Mouse (Mus musculus) lung, postnatal 14 days (tissue): ENCODE data around the gene Wipf1.

Experiments used
- DNase-seq: peaks from one replicate; pipeline ENCODE4 v3.0.0; 2021

The Wipf1 gene

GRCm38 (mm10) chr2:73466481-73466880 lies 63.1 kb downstream of the Wipf1 start:
- DNase-seq, result no peak

- DNase-seq, result peak; percentile 47
Observed at GRCm38 (mm10) chr2:73463431-73464194, 65.9 kb downstream of the Wipf1 start.

- DNase-seq, result no peak
Observed at GRCm38 (mm10) chr2:73462757-73463339, 66.7 kb downstream of the Wipf1 start.

- DNase-seq, result no peak
Observed at GRCm38 (mm10) chr2:73462265-73462664, 67.3 kb downstream of the Wipf1 start.

GRCm38 (mm10) chr2:73460168-73460567 lies 69.4 kb downstream of the Wipf1 start:
- no peak for DNase-seq

- no peak for DNase-seq
Observed at GRCm38 (mm10) chr2:73459607-73460153, 69.9 kb downstream of the Wipf1 start.

GRCm38 (mm10) chr2:73456886-73457285 lies 72.6 kb downstream of the Wipf1 start:
- DNase-seq, result no peak

GRCm38 (mm10) chr2:73456154-73456553 lies 73.4 kb downstream of the Wipf1 start:
- DNase-seq, result no peak

GRCm38 (mm10) chr2:73455541-73455940 lies 74.0 kb downstream of the Wipf1 start:
- DNase-seq, result no peak

GRCm38 (mm10) chr2:73454682-73455081 lies 74.9 kb downstream of the Wipf1 start:
- no peak for DNase-seq

GRCm38 (mm10) chr2:73454186-73454585 lies 75.3 kb downstream of the Wipf1 start:
- DNase-seq, result no peak

GRCm38 (mm10) chr2:73453717-73454116 lies 75.8 kb downstream of the Wipf1 start:
- no peak for DNase-seq

GRCm38 (mm10) chr2:73453085-73453484 lies 76.4 kb downstream of the Wipf1 start:
- DNase-seq, result no peak

- no peak for DNase-seq
Observed at GRCm38 (mm10) chr2:73452556-73452955, 77.0 kb downstream of the Wipf1 start.

GRCm38 (mm10) chr2:73451541-73451940 lies 78.0 kb downstream of the Wipf1 start:
- no peak for DNase-seq

- DNase-seq, result no peak
Observed at GRCm38 (mm10) chr2:73450172-73450715, 79.3 kb downstream of the Wipf1 start.

- no peak for DNase-seq
Observed at GRCm38 (mm10) chr2:73443985-73444384, 85.5 kb downstream of the Wipf1 start.

- DNase-seq, result no peak
Observed at GRCm38 (mm10) chr2:73442015-73442414, 87.5 kb downstream of the Wipf1 start.

GRCm38 (mm10) chr2:73440319-73440718 lies 89.2 kb downstream of the Wipf1 start:
- no peak for DNase-seq

- DNase-seq, result no peak
Observed at GRCm38 (mm10) chr2:73436976-73437375, 92.6 kb downstream of the Wipf1 start.

- no peak for DNase-seq
Observed at GRCm38 (mm10) chr2:73435847-73436246, 93.7 kb downstream of the Wipf1 start.

GRCm38 (mm10) chr2:73431959-73432396 lies 97.6 kb downstream of the Wipf1 start:
- peak; percentile 34 for DNase-seq

GRCm38 (mm10) chr2:73428803-73429468 lies 100.6 kb downstream of the Wipf1 start:
- DNase-seq, result no peak
